Mouse (Mus musculus) thymus, postnatal 36 days (tissue): ENCODE data around the gene Agtpbp1.

Experiments
- DNase-seq, 2 experiments: peaks; one replicate each; pipeline ENCODE4 v3.0.0; 2022; ENCODE audit warnings: mixed read lengths in 2 of 2

Gene Agtpbp1

GRCm38 (mm10) chr13:59571107-59571506 lies 13.9 kb downstream of the Agtpbp1 start:
- no peak for DNase-seq

GRCm38 (mm10) chr13:59565945-59566520 lies 19.0 kb downstream of the Agtpbp1 start:
- DNase-seq = no peak

GRCm38 (mm10) chr13:59564923-59565322 lies 20.1 kb downstream of the Agtpbp1 start:
- no peak for DNase-seq

- DNase-seq = no peak
Observed at GRCm38 (mm10) chr13:59564505-59564904, 20.5 kb downstream of the Agtpbp1 start.

- no peak for DNase-seq
Observed at GRCm38 (mm10) chr13:59562471-59562870, 22.6 kb downstream of the Agtpbp1 start.

GRCm38 (mm10) chr13:59558776-59559175 lies 26.3 kb downstream of the Agtpbp1 start:
- no peak for DNase-seq

GRCm38 (mm10) chr13:59557185-59557985 lies 27.6 kb downstream of the Agtpbp1 start:
- DNase-seq = peak; percentile 89 to 93

GRCm38 (mm10) chr13:59556670-59557069 lies 28.4 kb downstream of the Agtpbp1 start:
- peak; percentile 51 to 66 for DNase-seq

- no peak for DNase-seq
Observed at GRCm38 (mm10) chr13:59555613-59556192, 29.3 kb downstream of the Agtpbp1 start.

- DNase-seq = no peak
Observed at GRCm38 (mm10) chr13:59554772-59555505, 30.1 kb downstream of the Agtpbp1 start.

- DNase-seq = no peak
Observed at GRCm38 (mm10) chr13:59552751-59553150, 32.3 kb downstream of the Agtpbp1 start.

- DNase-seq = no peak
Observed at GRCm38 (mm10) chr13:59552286-59552685, 32.7 kb downstream of the Agtpbp1 start.

GRCm38 (mm10) chr13:59549318-59549798 lies 35.7 kb downstream of the Agtpbp1 start:
- DNase-seq = no peak

- no peak for DNase-seq
Observed at GRCm38 (mm10) chr13:59547716-59548115, 37.3 kb downstream of the Agtpbp1 start.

GRCm38 (mm10) chr13:59547091-59547490 lies 37.9 kb downstream of the Agtpbp1 start:
- no peak for DNase-seq

- no peak for DNase-seq
Observed at GRCm38 (mm10) chr13:59542411-59542810, 42.6 kb downstream of the Agtpbp1 start.

GRCm38 (mm10) chr13:59540030-59540429 lies 45.0 kb downstream of the Agtpbp1 start:
- no peak for DNase-seq

GRCm38 (mm10) chr13:59538661-59539060 lies 46.4 kb downstream of the Agtpbp1 start:
- no peak for DNase-seq

GRCm38 (mm10) chr13:59536631-59537030 lies 48.4 kb downstream of the Agtpbp1 start:
- DNase-seq = no peak

GRCm38 (mm10) chr13:59535746-59536145 lies 49.3 kb downstream of the Agtpbp1 start:
- no peak for DNase-seq

GRCm38 (mm10) chr13:59534301-59534700 lies 50.7 kb downstream of the Agtpbp1 start:
- no peak for DNase-seq

GRCm38 (mm10) chr13:59533331-59533730 lies 51.7 kb downstream of the Agtpbp1 start:
- DNase-seq = no peak

- DNase-seq = peak; percentile 32 to 44
Observed at GRCm38 (mm10) chr13:59531203-59531602, 53.8 kb downstream of the Agtpbp1 start.
